Mouse (Mus musculus): ENCODE measurements around the gene Helz.

Gene Helz

GRCm38 (mm10) chr11:107676207-107676940 lies 128.6 kb downstream of the Helz start:
- DNase-seq = no peak

GRCm38 (mm10) chr11:107682694-107683355 lies 135.1 kb downstream of the Helz start:
- DNase-seq = no peak

- DNase-seq = no peak
Observed at GRCm38 (mm10) chr11:107683544-107684465, 136.1 kb downstream of the Helz start.

- no peak for DNase-seq
Observed at GRCm38 (mm10) chr11:107686290-107686689, 138.6 kb downstream of the Helz start.

- no peak for DNase-seq
Observed at GRCm38 (mm10) chr11:107688480-107688879, 140.8 kb downstream of the Helz start.

- DNase-seq = no peak
Observed at GRCm38 (mm10) chr11:107691569-107691968, 143.8 kb downstream of the Helz start.

GRCm38 (mm10) chr11:107693338-107693737 lies 145.6 kb downstream of the Helz start:
- DNase-seq = no peak

GRCm38 (mm10) chr11:107699967-107700366 lies 152.2 kb downstream of the Helz start:
- DNase-seq = no peak

- DNase-seq = peak; percentile 14
Observed at GRCm38 (mm10) chr11:107703272-107704134, 155.8 kb downstream of the Helz start.

- DNase-seq = no peak
Observed at GRCm38 (mm10) chr11:107705060-107705459, 157.3 kb downstream of the Helz start.

GRCm38 (mm10) chr11:107705476-107706074 lies 157.8 kb downstream of the Helz start:
- peak; percentile 67 for DNase-seq

GRCm38 (mm10) chr11:107707897-107708610 lies 160.3 kb downstream of the Helz start:
- no peak for DNase-seq

- no peak for DNase-seq
Observed at GRCm38 (mm10) chr11:107710379-107710778, 162.6 kb downstream of the Helz start.

- DNase-seq = no peak
Observed at GRCm38 (mm10) chr11:107714368-107714767, 166.6 kb downstream of the Helz start.

GRCm38 (mm10) chr11:107716332-107716938 lies 168.7 kb downstream of the Helz start, which contains the start of gene Cacng1:
TSS of gene Cacng1 (minus strand) at chr11:107716522.
- DNase-seq = no peak

- no peak for DNase-seq
Observed at GRCm38 (mm10) chr11:107720264-107721021, 172.7 kb downstream of the Helz start.

- DNase-seq = no peak
Observed at GRCm38 (mm10) chr11:107721057-107721456, 173.3 kb downstream of the Helz start.

- DNase-seq = no peak
Observed at GRCm38 (mm10) chr11:107724603-107725002, 176.9 kb downstream of the Helz start.

GRCm38 (mm10) chr11:107728073-107728863 lies 180.5 kb downstream of the Helz start:
- peak; percentile 54 for DNase-seq

Data from lung, postnatal 36 days (tissue).